Mouse (Mus musculus): Measurements from ENCODE around the gene Zfp280c. TPM values are rescaled to one million over a fixed set of nuclear protein-coding genes. Genes with fewer than 3 reads are reported as not detected.
A peak's percentile ranks its signal among the peaks of the same experiment; 100 is the strongest.

Zfp280c gene
- total and polyA plus RNA-seq, 2 experiments from 2014 or later: 9.5 to 16.9 TPM

DNA sequence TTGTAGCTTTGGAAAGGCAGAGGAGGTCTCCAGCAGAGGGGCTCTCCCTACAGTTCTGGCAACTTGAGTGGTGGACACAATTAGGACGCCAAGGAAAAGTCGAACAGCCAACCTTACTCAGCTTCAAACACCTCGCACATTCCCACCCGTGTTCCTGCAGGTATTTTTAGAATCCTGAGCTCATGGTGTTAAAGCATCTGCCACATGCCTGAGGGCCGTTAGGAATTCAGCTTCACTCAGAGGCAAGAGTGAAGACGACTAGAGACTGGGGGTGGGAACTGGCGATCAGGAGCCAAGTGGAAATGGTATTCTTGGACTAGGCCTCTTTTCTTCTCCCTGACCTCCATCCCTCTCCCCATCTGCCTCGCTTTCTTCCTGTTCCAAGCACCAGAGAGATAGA is 68.4 kb downstream of the Zfp280c start:
- no peak overlapping the region for H3K9ac ChIP-seq (replicated peaks; ENCODE audit: low read length, poor library complexity, severe bottlenecking)
- no peaks in the 10 kb centered on the region for H3K27me3 ChIP-seq (ENCODE audit: insufficient read depth, low read length)
- no peaks in the 10 kb centered on the region for H3K9me3 ChIP-seq (ENCODE audit: low read length)
- no peak overlapping the region for H3K27ac ChIP-seq (ENCODE audit: low read depth, low read length)
- H3K4me1 ChIP-seq (ENCODE audit: insufficient read depth, low read length): no peaks in the 10 kb centered on the region
- ATAC-seq (ENCODE audit: low FRiP score) (no peak), DNase-seq (ENCODE audit: low spot score) (no peak)
- no peak overlapping the region for H3K4me3 ChIP-seq (ENCODE audit: low read depth, low read length)
- TF ChIP-seq CTCF (IDR thresholded peaks at IDR 0.05): no peak
- H3K36me3 ChIP-seq (ENCODE audit: insufficient read depth, low read length): no peaks in the 10 kb centered on the region
- 61% methylated on average over 8 of the region's 8 CpGs for WGBS
- H3K4me2 ChIP-seq (ENCODE audit: low read depth, low read length, poor library complexity, severe bottlenecking): no peak overlapping the region

DNA sequence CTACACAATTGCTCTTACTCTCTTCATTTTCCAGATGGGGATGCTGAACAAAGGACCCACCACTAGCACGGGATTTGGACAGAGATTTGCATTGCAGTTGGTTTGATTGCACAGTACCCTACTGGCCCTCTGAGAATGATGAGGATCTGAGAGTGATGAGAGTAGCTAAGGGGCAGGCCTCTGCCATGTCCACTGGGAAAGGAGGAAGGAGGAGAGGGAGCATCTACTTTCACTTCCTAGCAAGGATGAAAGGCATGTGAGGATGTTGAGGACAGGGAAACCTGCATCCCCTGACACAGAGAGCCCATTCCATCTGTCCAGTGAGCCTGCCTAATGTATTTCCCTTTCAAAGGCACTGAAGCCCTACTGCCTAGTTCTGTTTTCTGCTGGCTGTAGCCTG is 69.0 kb downstream of the Zfp280c start:
- no peak overlapping the region for H3K27ac ChIP-seq (ENCODE audit: low read depth, low read length)
- ATAC-seq (ENCODE audit: low FRiP score): no peak
- 64% methylated on average over 1 of the region's 1 CpGs for WGBS

DNA sequence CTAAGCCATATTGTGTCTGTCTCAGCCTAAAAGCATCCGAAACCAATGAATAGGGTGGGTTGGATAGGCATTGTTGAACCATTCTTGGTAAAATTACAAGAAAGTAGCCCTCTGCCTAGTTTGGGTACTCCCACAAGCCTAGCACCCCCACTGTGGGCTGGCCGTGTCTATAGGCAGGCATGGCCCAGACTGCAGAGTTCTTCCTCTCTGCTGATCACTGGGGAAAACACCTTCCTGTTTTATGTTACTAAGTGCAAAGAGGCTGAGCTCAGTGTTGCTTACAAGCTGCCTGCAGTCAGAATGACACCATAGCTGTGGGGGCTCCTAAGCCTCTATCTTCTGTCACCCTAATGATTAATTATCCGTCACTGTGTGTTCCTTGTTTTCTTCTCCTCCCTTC is 70.8 kb downstream of the Zfp280c start:
- no peak overlapping the region for H3K9ac ChIP-seq (replicated peaks; ENCODE audit: low read length, poor library complexity, severe bottlenecking)
- no peak overlapping the region for H3K27ac ChIP-seq (ENCODE audit: low read depth, low read length)
- peak overlapping the region; percentile 39 for H3K4me2 ChIP-seq (ENCODE audit: low read depth, low read length, poor library complexity, severe bottlenecking)
- ATAC-seq (ENCODE audit: low FRiP score) (no peak), DNase-seq (ENCODE audit: low spot score) (no peak)
- H3K27me3 ChIP-seq (ENCODE audit: insufficient read depth, low read length): no peaks in the 10 kb centered on the region
- H3K36me3 ChIP-seq (ENCODE audit: insufficient read depth, low read length): no peaks in the 10 kb centered on the region
- 43% methylated on average over 3 of the region's 3 CpGs for WGBS
- H3K9me3 ChIP-seq (ENCODE audit: low read length): no peaks in the 10 kb centered on the region
- no peaks in the 10 kb centered on the region for H3K4me1 ChIP-seq (ENCODE audit: insufficient read depth, low read length)
- H3K4me3 ChIP-seq (ENCODE audit: low read depth, low read length): peak overlapping the region; percentile 14; the same call in 1 of the 2 replicates
- TF ChIP-seq CTCF (IDR thresholded peaks at IDR 0.05): no peak

More for the DNA sequence above, 69.0 kb downstream of the Zfp280c start:
- H3K4me1 ChIP-seq (ENCODE audit: insufficient read depth, low read length): no peaks in the 10 kb centered on the region
- H3K36me3 ChIP-seq (ENCODE audit: insufficient read depth, low read length): no peaks in the 10 kb centered on the region
- H3K9ac ChIP-seq (replicated peaks; ENCODE audit: low read length, poor library complexity, severe bottlenecking): no peak overlapping the region
- H3K27me3 ChIP-seq (ENCODE audit: insufficient read depth, low read length): no peaks in the 10 kb centered on the region
- DNase-seq (ENCODE audit: low spot score): no peak
- no peak overlapping the region for H3K4me3 ChIP-seq (ENCODE audit: low read depth, low read length)
- no peaks in the 10 kb centered on the region for H3K9me3 ChIP-seq (ENCODE audit: low read length)
- TF ChIP-seq CTCF (IDR thresholded peaks at IDR 0.05): no peak
- H3K4me2 ChIP-seq (ENCODE audit: low read depth, low read length, poor library complexity, severe bottlenecking): no peak overlapping the region

DNA sequence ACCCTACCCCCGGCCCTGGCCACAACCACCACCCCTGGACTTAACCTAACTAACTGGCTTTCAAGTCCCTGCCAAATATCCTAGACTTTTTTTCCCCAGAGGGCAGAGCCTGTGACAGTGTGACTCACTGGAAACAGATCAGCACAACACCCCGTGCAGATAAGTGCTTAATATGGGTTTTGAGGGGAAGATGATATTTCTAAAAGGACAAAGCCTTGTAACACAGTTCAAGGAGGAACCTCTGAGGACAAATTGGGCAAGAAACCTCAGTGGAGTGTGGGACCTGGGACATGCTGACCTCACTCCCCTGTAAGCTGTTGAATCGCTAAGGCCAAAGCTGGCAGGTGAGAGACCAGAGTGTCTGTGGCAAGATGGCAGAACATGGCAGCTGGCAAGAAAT is 72.7 kb downstream of the Zfp280c start:
- no peaks in the 10 kb centered on the region for H3K36me3 ChIP-seq (ENCODE audit: insufficient read depth, low read length)
- H3K9me3 ChIP-seq (ENCODE audit: low read length): no peaks in the 10 kb centered on the region
- H3K27ac ChIP-seq (ENCODE audit: low read depth, low read length): no peak overlapping the region
- DNase-seq (ENCODE audit: low spot score) (no peak), ATAC-seq (ENCODE audit: low FRiP score) (no peak)
- H3K27me3 ChIP-seq (ENCODE audit: insufficient read depth, low read length): no peaks in the 10 kb centered on the region
- peak overlapping the region; percentile 47 for H3K4me3 ChIP-seq (ENCODE audit: low read depth, low read length)
- peak overlapping the region; percentile 61 for H3K4me2 ChIP-seq (ENCODE audit: low read depth, low read length, poor library complexity, severe bottlenecking)
- WGBS: 74% methylated on average over 3 of the region's 3 CpGs
- TF ChIP-seq CTCF (IDR thresholded peaks at IDR 0.05): no peak
- no peaks in the 10 kb centered on the region for H3K4me1 ChIP-seq (ENCODE audit: insufficient read depth, low read length)
- no peak overlapping the region for H3K9ac ChIP-seq (replicated peaks; ENCODE audit: low read length, poor library complexity, severe bottlenecking)

DNA sequence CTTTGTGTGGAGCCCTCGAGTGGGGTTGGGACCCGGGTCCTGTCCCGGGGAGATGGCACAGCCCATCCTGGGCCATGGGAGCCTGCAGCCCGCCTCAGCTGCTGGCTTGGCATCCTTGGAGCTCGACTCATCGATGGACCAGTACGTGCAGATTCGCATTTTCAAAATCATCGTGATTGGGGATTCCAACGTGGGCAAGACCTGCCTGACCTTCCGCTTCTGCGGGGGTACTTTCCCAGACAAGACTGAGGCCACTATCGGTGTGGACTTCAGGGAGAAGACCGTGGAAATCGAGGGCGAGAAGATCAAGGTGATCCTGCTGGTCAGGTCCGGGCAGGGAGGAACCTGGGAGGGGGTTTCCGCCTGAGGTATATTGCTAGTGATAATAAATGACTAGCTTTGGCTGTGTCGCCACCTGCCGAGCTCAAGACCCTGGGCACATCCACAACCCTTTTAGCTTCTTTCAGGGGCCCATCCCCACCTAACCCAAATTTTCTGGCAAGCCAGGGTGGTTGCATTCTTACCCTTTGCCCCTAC is 74.7 kb downstream of the Zfp280c start:
- DNase-seq (ENCODE audit: low spot score) (no peak), ATAC-seq (ENCODE audit: low FRiP score) (0 out of 2 replicates have a peak, but pooled peaks have one; percentile 2)
- peak overlapping the region; percentile 47 for H3K4me3 ChIP-seq (ENCODE audit: low read depth, low read length)
- peak overlapping the region; percentile 87 for H3K27ac ChIP-seq (ENCODE audit: low read depth, low read length)
- no peaks in the 10 kb centered on the region for H3K27me3 ChIP-seq (ENCODE audit: insufficient read depth, low read length)
- no peaks in the 10 kb centered on the region for H3K4me1 ChIP-seq (ENCODE audit: insufficient read depth, low read length)
- 29% methylated on average over 20 of the region's 20 CpGs for WGBS
- H3K4me2 ChIP-seq (ENCODE audit: low read depth, low read length, poor library complexity, severe bottlenecking): peak overlapping the region; percentile 61
- no peaks in the 10 kb centered on the region for H3K9me3 ChIP-seq (ENCODE audit: low read length)
- peak overlapping the region; percentile 68 for H3K9ac ChIP-seq (replicated peaks; ENCODE audit: low read length, poor library complexity, severe bottlenecking)
- H3K36me3 ChIP-seq (ENCODE audit: insufficient read depth, low read length): no peaks in the 10 kb centered on the region
- TF ChIP-seq CTCF (IDR thresholded peaks at IDR 0.05): peak; percentile 42

DNA sequence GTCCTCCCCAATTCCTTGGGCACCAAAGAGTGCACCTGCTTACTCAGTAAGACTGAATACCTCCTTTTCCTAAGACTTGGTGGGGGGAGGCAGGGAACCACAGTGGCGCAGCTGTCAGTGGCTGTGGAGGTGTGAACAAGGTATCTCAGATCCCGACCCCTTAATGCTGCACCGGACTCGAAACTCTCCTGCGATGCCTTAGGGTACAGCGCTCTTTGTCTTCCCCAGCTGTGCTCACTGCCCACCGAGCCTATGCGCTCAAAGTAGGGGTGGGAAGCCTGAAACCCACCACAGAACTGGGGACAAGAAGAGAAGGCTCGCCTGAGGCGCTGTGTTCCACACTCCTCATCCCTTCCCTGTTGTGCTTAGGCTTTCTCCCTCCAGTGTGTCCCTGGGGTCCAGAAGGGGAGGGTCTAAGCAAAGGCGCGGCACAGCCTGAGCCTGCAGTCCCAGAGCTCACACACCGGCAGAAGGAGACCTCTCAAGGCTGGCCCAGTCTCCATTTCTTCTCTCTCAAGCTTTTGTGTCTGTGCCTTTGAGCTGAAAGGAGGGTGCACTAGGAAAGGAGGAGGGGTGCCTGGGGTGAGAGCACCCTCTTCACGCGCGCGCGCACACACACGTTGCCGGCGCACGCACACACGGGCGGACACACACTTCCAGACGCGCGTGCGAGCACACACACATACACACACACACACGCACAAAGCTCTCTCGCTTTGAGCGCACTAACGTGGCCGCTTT is 75.3 kb downstream of the Zfp280c start, which contains the start of gene Rab33a:
Gene Rab33a, plus strand, starts transcription at position 478 of the 741 bp plus-strand sequence.
- H3K36me3 ChIP-seq (ENCODE audit: insufficient read depth, low read length): no peaks in the 10 kb centered on the region
- 22% methylated on average over 33 of the region's 33 CpGs for WGBS
- peak within 1 kb of the TSS; percentile 87 for H3K27ac ChIP-seq (ENCODE audit: low read depth, low read length)
- no peaks in the 10 kb centered on the region for H3K9me3 ChIP-seq (ENCODE audit: low read length)
- peak within 1 kb of the TSS; percentile 68 for H3K9ac ChIP-seq (replicated peaks; ENCODE audit: low read length, poor library complexity, severe bottlenecking)
- H3K4me1 ChIP-seq (ENCODE audit: insufficient read depth, low read length): no peaks in the 10 kb centered on the region
- H3K4me2 ChIP-seq (ENCODE audit: low read depth, low read length, poor library complexity, severe bottlenecking): peak within 1 kb of the TSS; percentile 61
- ATAC-seq (ENCODE audit: low FRiP score) (peak; percentile 73), DNase-seq (ENCODE audit: low spot score) (peak; percentile 45)
- H3K27me3 ChIP-seq (ENCODE audit: insufficient read depth, low read length): no peaks in the 10 kb centered on the region
- no peak for TF ChIP-seq CTCF (IDR thresholded peaks at IDR 0.05)
- peak within 1 kb of the TSS; percentile 47 for H3K4me3 ChIP-seq (ENCODE audit: low read depth, low read length)
